Mouse (Mus musculus) MEL (cell line): Measurements from ENCODE around the gene Wdr70. TPM values are rescaled to one million over a fixed set of nuclear protein-coding genes. Genes with fewer than 3 reads are reported as not detected.

Experiments
- DNase-seq: peaks from one replicate; pipeline ENCODE4 v3.0.0; 2011; ENCODE audit warnings: low read depth, low spot score
- H3K27ac ChIP-seq: 2 replicates; pipeline ENCODE4 v1.5.1; 2012; ENCODE audit warnings: low read depth, mild to moderate bottlenecking, control low read depth, low read length, moderate library complexity; ENCODE audit not compliant: control insufficient read depth
- H3K27me3 ChIP-seq, 2 experiments: fragments of 150-350 bp in 1 of 2; sonication (generic) in 1 of 2; 2 replicates each; pipeline ENCODE4 v1.6.1; 2012; ENCODE audit warnings: low read length in 2 of 2, mild to moderate bottlenecking in 2 of 2, improper control_type of control experiment in 1 of 2, moderate library complexity in 1 of 2; ENCODE audit not compliant: insufficient read depth in 2 of 2, control insufficient read depth in 1 of 2
- H3K36me3 ChIP-seq, 2 experiments: 2 replicates each; pipeline ENCODE4 v1.6.1; 2012 to 2014; ENCODE audit warnings: low read length in 2 of 2, improper control_type of control experiment in 1 of 2, inconsistent platforms in 1 of 2, mild to moderate bottlenecking in 1 of 2; ENCODE audit not compliant: insufficient read depth in 2 of 2, control insufficient read depth in 1 of 2
- H3K4me1 ChIP-seq, 2 experiments: fragments of 150-350 bp in 1 of 2; sonication (generic) in 1 of 2; 2 replicates each; pipeline ENCODE4 v1.6.1; 2012; ENCODE audit warnings: low read length in 2 of 2, improper control_type of control experiment in 1 of 2, mild to moderate bottlenecking in 1 of 2; ENCODE audit not compliant: insufficient read depth in 2 of 2, control insufficient read depth in 1 of 2
- H3K4me3 ChIP-seq, 2 experiments: fragments of 150-350 bp in 1 of 2; sonication (generic) in 1 of 2; 2 replicates each; pipeline ENCODE4 v1.5.1; 2012; ENCODE audit warnings: low read depth in 2 of 2, low read length in 2 of 2, mild to moderate bottlenecking in 2 of 2, moderate library complexity in 2 of 2, control low read depth in 1 of 2, improper control_type of control experiment in 1 of 2; ENCODE audit not compliant: control insufficient read depth in 1 of 2, insufficient read depth in 1 of 2
- H3K79me2 ChIP-seq: 2 replicates; pipeline ENCODE4 v1.6.1; 2012; ENCODE audit warnings: mild to moderate bottlenecking, low read length, moderate library complexity; ENCODE audit not compliant: control insufficient read depth, poor library complexity, insufficient read depth
- H3K9ac ChIP-seq: 2 replicates; pipeline ENCODE4 v1.6.1; 2012; ENCODE audit warnings: low read depth, mild to moderate bottlenecking, control low read depth, low read length, moderate library complexity; ENCODE audit not compliant: control insufficient read depth, poor library complexity, severe bottlenecking
- H3K9me3 ChIP-seq: fragments of 150-350 bp; sonication (generic); replicated peaks from 2 replicates; pipeline ENCODE4 v1.6.1; 2012; ENCODE audit warnings: mild to moderate bottlenecking, low read length, improper control_type of control experiment, moderate library complexity; ENCODE audit not compliant: insufficient read depth
- BHLHE40 ChIP-seq: IDR thresholded peaks from 2 replicates; pipeline ENCODE4 v1.6.1; 2012; ENCODE audit warnings: low read depth, mild to moderate bottlenecking, inconsistent platforms, low read length, improper control_type of control experiment, borderline replicate concordance
- CHD2 ChIP-seq: IDR thresholded peaks from 2 replicates; pipeline ENCODE4 v1.6.1; 2011; ENCODE audit warnings: low read length, improper control_type of control experiment
- CTCF ChIP-seq, 3 experiments: IDR thresholded peaks in 2 of 3; conservative IDR thresholded peaks in 1 of 3; 2 replicates each; pipeline ENCODE4 v1.5.1; 2011 to 2012; ENCODE audit warnings: low read length in 3 of 3, low read depth in 2 of 3, mild to moderate bottlenecking in 2 of 3, improper control_type of control experiment in 1 of 3, inconsistent platforms in 1 of 3, mixed read lengths in 1 of 3, moderate library complexity in 1 of 3; ENCODE audit not compliant: control insufficient read depth in 1 of 3, insufficient read depth in 1 of 3, poor library complexity in 1 of 3, severe bottlenecking in 1 of 3
- ELF1 ChIP-seq: IDR thresholded peaks from 2 replicates; pipeline ENCODE4 v1.6.1; 2014; ENCODE audit warnings: low read depth, mild to moderate bottlenecking, inconsistent platforms, low read length, improper control_type of control experiment, moderate library complexity
- EP300 ChIP-seq, 2 experiments: IDR thresholded peaks; 2 replicates each; pipeline ENCODE4 v1.6.1; 2011; ENCODE audit warnings: improper control_type of control experiment in 2 of 2, low read length in 2 of 2, low read depth in 1 of 2, mild to moderate bottlenecking in 1 of 2
- KAT2A ChIP-seq: conservative IDR thresholded peaks from 2 replicates; pipeline ENCODE4 v1.6.1; 2012; ENCODE audit warnings: low read depth, low read length, improper control_type of control experiment, inconsistent platforms
- MAX ChIP-seq: IDR thresholded peaks from 2 replicates; pipeline ENCODE4 v1.6.1; 2011; ENCODE audit warnings: low read length, improper control_type of control experiment
- MXI1 ChIP-seq: IDR thresholded peaks from 2 replicates; pipeline ENCODE4 v1.6.1; 2011; ENCODE audit warnings: mild to moderate bottlenecking, low read depth, low read length, improper control_type of control experiment
- NELFE ChIP-seq: IDR thresholded peaks from 2 replicates; pipeline ENCODE4 v1.6.1; 2011; ENCODE audit warnings: low read depth, low read length, improper control_type of control experiment
- RCOR1 ChIP-seq: IDR thresholded peaks from 2 replicates; pipeline ENCODE4 v1.6.1; 2012; ENCODE audit warnings: low read depth, mild to moderate bottlenecking, inconsistent platforms, low read length, improper control_type of control experiment
- SIN3A ChIP-seq: IDR thresholded peaks from 2 replicates; pipeline ENCODE4 v1.6.1; 2012; ENCODE audit warnings: low read length, improper control_type of control experiment, inconsistent platforms
- TBP ChIP-seq: IDR thresholded peaks from 2 replicates; pipeline ENCODE4 v1.8.0; 2011; ENCODE audit warnings: low read depth, low read length, improper control_type of control experiment
- TCF12 ChIP-seq: IDR thresholded peaks from 2 replicates; pipeline ENCODE4 v1.6.1; 2014; ENCODE audit warnings: low read depth, mild to moderate bottlenecking, inconsistent platforms, low read length, improper control_type of control experiment, moderate library complexity
- UBTF ChIP-seq: IDR thresholded peaks from 2 replicates; pipeline ENCODE4 v1.6.1; 2012; ENCODE audit warnings: low read depth, mild to moderate bottlenecking, inconsistent platforms, low read length, improper control_type of control experiment, moderate library complexity, borderline replicate concordance; ENCODE audit not compliant: insufficient read depth
- USF1 ChIP-seq: IDR thresholded peaks from 2 replicates; pipeline ENCODE4 v1.6.1; 2014; ENCODE audit warnings: low read depth, mild to moderate bottlenecking, inconsistent platforms, low read length, improper control_type of control experiment, moderate library complexity
- ZC3H11A ChIP-seq: IDR thresholded peaks from 2 replicates; pipeline ENCODE4 v1.6.1; 2012; ENCODE audit warnings: low read depth, mild to moderate bottlenecking, inconsistent platforms, low read length, improper control_type of control experiment
- ZNF384 ChIP-seq: IDR thresholded peaks from 2 replicates; pipeline ENCODE4 v1.6.1; 2012; ENCODE audit warnings: low read depth, mild to moderate bottlenecking, inconsistent platforms, low read length, improper control_type of control experiment
- polyA plus RNA-seq, 2 experiments: library from polyadenylated mRNA; stranded (reverse) in 1 of 2; unstranded in 1 of 2; fragments of >175 nt in 1 of 2; fragments of >200 nt in 1 of 2; gene quantifications; 2 replicates each; pipeline versions ENCODE4 v1.2.1 to v1.2.4; 2012; ENCODE audit warnings: low replicate concordance in 2 of 2, low read depth in 1 of 2; ENCODE audit not compliant: insufficient read length in 2 of 2, insufficient read depth in 1 of 2, missing spikeins in 1 of 2
- total RNA-seq: library from RNA; depleted of rRNA; stranded (reverse); fragments of 300-350 nt; gene quantifications from 2 replicates; pipeline ENCODE4 v1.2.3, GENCODE M21; 2012

Wdr70 gene
- total and polyA plus RNA-seq, 3 experiments = 40.7 to 48.8 TPM; not detected in 1

DNA sequence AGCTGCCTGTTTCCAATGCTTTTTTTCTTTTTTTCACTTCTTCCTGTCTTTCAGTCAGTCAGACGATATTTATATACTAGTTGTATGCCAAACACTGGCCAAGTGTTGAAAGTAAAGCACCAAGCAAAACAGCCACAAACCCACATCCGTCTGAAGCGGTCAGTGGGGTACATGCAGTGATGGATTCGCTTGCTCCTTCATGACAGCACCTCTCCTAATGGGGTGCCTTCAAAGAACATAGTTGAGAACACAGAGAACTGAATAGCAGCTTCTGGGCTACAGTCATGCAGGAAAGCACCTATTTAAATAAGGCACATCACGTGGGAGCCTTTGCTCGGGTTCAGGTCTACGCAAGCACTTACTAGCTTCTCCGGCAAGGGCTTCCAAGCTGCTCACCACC, 111.6 kb downstream of the Wdr70 start:
- H3K4me3 ChIP-seq = no peak overlapping the region
- TF ChIP-seq TBP (no peak), ZC3H11A (no peak), TCF12 (no peak), RCOR1 (no peak), ELF1 (no peak), KAT2A (no peak), SIN3A (no peak), BHLHE40 (no peak), USF1 (no peak), CTCF (IDR thresholded peaks at IDR 0.05 in 2 of 3, conservative IDR thresholded peaks at IDR 0.05 in 1 of 3; ENCODE audit: control insufficient read depth in 1 of 3, insufficient read depth in 1 of 3, low read depth in 2 of 3, low read length in 3 of 3, poor library complexity in 1 of 3, severe bottlenecking in 1 of 3) (no peak), UBTF (no peak)
- H3K27ac ChIP-seq = no peak overlapping the region
- no peak for DNase-seq
- no peaks in the 10 kb centered on the region for H3K27me3 ChIP-seq
- no peak overlapping the region for H3K9ac ChIP-seq
- H3K4me1 ChIP-seq = no peaks in the 10 kb centered on the region
- no peaks in the 10 kb centered on the region for H3K9me3 ChIP-seq
- H3K36me3 ChIP-seq = 0 out of 4 replicates have a peak, but pooled peaks cover 0 to 2% of the 10 kb centered on the region in 2 experiments
- H3K79me2 ChIP-seq = no peaks in the 10 kb centered on the region

- H3K9me3 ChIP-seq = no peaks in the 10 kb centered on the region
- H3K79me2 ChIP-seq = no peaks in the 10 kb centered on the region
- no peak overlapping the region for H3K27ac ChIP-seq
- H3K36me3 ChIP-seq = 0 out of 4 replicates have a peak, but pooled peaks cover 0 to 2% of the 10 kb centered on the region in 2 experiments
- TF ChIP-seq EP300 (IDR thresholded peaks at IDR 0.05; ENCODE audit: low read depth in 1 of 2, low read length in 2 of 2) (no peak), MXI1 (no peak), ZC3H11A (no peak), CHD2 (no peak), MAX (no peak), RCOR1 (no peak), NELFE (no peak)
- DNase-seq = no peak
- H3K9ac ChIP-seq = no peak overlapping the region
- H3K27me3 ChIP-seq = no peaks in the 10 kb centered on the region
- H3K4me1 ChIP-seq = no peaks in the 10 kb centered on the region
- H3K4me3 ChIP-seq = no peak overlapping the region
Observed at GRCm38 (mm10) chr15:7986274-7986673, 112.7 kb downstream of the Wdr70 start.

DNA sequence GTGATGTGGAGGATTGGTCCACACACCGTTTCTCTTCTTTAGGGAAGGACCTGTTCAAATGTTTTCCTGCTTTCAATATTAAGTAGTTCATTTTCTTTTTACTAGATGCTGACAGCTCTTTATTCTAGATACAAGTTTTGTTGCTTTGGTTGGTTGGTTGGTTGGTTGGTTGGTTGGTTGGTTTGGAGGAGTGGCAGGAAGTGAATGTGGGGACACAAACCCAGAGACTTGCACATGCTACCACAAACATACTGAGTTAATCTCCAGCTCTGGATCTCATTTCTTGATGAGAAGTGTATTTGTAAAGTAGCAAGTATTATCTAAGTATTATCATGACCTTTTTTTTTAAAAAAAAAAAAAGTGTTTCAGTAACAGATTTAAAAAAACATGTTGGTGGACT, 120.4 kb downstream of the Wdr70 start:
- DNase-seq = no peak
- TF ChIP-seq NELFE (no peak), ZNF384 (0 out of 2 replicates have a peak, but pooled peaks have one; percentile 22), BHLHE40 (no peak)
- H3K27me3 ChIP-seq = no peaks in the 10 kb centered on the region
- no peaks in the 10 kb centered on the region for H3K9me3 ChIP-seq
- peaks cover 0 to 2% of the 10 kb centered on the region in 2 experiments; a peak in 1 of 4 replicates for H3K36me3 ChIP-seq
- H3K9ac ChIP-seq = no peak overlapping the region
- H3K4me1 ChIP-seq = no peaks in the 10 kb centered on the region
- no peaks in the 10 kb centered on the region for H3K79me2 ChIP-seq
- H3K27ac ChIP-seq = no peak overlapping the region
- no peak overlapping the region for H3K4me3 ChIP-seq
